Mouse (Mus musculus): ENCODE data around the gene Rab3b.

The Rab3b gene

DNA sequence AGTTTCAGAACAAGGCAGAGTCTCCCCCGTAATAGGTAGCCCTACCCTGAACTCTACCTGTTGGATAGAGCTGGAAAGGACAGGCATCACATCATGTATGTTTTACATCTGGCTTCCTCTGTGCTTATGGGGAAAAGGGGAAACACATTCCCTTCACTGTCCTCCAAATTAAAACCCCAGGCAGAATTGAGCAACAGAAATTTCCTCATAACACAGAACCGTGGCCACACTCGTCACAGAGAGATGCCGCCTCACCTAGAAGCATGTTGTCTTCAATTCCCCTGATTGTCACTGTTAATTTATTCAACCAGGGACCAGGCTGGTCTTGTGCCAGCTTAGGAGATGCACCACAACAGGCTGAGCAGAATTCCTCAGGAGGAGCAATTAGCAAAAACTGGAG lies 72.8 kb downstream of the Rab3b start:
- no peak for DNase-seq (ENCODE audit: low spot score)

- no peak for DNase-seq (ENCODE audit: low spot score)
Measured at GRCm38 (mm10) chr4:108959696-108960095, 80.8 kb downstream of the Rab3b start.

DNA sequence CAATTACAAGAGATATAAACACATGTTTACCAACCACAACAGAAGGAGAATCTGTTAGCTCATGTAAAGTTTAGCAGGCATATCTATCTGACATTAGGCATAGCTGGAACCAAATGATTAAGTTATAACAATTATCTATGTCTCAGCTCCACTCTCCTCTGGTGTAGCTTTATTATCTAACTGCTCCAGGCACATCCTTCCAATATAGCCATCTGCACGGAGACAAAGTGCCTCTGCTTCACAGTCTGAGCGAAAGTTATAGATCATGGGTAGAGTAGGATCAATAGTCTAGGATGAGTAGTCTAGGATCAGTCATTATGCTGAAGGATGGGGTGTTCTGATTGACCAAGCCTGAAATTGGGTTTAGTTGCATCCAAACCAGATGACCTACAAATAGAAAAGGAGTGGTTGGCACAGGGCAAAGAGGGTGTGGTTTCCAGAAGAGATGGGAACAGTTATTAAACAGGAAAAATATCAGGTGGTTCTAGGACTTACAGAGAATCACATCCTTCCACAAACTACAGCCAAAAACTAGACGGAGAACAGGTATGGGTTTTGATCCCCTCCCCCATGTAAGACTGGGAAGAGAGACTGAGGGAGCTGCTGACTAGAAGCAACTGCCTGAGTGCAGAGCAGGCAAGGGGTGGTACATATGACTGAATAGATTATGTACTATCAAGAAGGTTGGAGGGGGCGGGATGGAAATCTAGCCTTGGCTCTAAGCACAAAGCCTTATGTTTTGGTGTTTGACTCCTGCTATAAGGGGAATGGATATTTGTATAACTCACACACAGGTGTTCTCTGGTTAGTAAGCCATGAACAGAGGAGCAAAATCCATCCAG lies 82.0 kb downstream of the Rab3b start:
- DNase-seq (ENCODE audit: low spot score): no peak

DNA sequence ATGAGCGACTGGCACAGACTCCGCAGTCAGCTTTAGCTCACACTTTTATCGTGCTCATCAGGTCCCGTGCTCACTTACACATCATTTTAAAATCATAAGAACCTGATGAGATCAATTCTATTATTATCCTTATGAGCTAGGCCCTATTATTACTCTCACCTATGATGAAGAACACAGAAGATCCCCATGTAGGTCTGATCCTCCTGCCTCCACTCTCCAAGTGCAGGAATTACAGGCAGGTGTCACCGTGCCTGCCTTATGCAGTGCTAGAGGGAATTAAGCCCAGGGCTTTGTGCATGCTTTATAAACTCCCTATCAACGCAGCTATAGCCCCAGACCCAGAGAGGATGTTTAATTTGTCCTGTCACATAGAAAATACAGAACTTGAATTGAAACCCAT lies 84.2 kb downstream of the Rab3b start:
- no peak for DNase-seq (ENCODE audit: low spot score)

- no peak for DNase-seq (ENCODE audit: low spot score)
Measured at GRCm38 (mm10) chr4:108969517-108969916, 90.7 kb downstream of the Rab3b start.

- no peak for DNase-seq (ENCODE audit: low spot score)
Measured at GRCm38 (mm10) chr4:108971054-108971453, 92.2 kb downstream of the Rab3b start.

DNA sequence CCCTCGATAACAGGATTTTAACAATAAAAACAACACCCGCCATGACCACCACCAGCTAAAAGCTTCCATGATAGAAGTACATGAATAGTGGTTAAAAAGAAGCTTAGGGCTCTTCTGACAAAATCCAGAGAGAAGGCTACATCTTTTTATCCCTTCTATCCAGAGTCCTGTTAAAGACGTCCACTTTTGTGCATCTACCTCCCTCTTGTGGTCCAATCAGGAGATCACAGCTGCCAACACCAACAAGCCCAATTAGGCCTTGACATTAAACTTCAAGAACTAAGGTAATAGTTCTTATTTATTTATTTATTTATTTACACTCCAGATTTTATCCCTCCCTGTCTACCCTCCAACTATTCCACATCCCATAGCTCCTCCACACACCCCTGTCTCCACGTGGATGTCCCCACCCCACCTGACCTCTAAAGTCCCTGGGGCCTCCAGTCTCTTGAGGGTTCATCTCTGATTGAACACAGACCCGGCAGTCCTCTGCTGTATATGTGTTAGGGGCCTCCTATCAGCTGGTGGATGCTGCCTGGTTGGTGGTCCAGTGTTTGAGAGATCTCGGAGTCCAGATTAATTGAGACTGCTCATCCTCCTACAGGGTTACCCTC lies 97.7 kb downstream of the Rab3b start:
- peak; percentile 79 for DNase-seq (ENCODE audit: low spot score)

GRCm38 (mm10) chr4:108986833-108987472 lies 108.1 kb downstream of the Rab3b start:
- DNase-seq (ENCODE audit: low spot score): no peak

- no peak for DNase-seq (ENCODE audit: low spot score)
Measured at GRCm38 (mm10) chr4:108987473-108987842, 108.6 kb downstream of the Rab3b start.

- no peak for DNase-seq (ENCODE audit: low spot score)
Measured at GRCm38 (mm10) chr4:108989430-108989829, 110.6 kb downstream of the Rab3b start.

- no peak for DNase-seq (ENCODE audit: low spot score)
Measured at GRCm38 (mm10) chr4:108990032-108990431, 111.2 kb downstream of the Rab3b start.

- no peak for DNase-seq (ENCODE audit: low spot score)
Measured at GRCm38 (mm10) chr4:108990571-108990970, 111.7 kb downstream of the Rab3b start.

- DNase-seq (ENCODE audit: low spot score): no peak
Measured at GRCm38 (mm10) chr4:108991811-108992210, 112.9 kb downstream of the Rab3b start.
